Mouse (Mus musculus): ENCODE data around the gene Erbb3.
A peak's percentile ranks its signal among the peaks of the same experiment; 100 is the strongest.

DNA sequence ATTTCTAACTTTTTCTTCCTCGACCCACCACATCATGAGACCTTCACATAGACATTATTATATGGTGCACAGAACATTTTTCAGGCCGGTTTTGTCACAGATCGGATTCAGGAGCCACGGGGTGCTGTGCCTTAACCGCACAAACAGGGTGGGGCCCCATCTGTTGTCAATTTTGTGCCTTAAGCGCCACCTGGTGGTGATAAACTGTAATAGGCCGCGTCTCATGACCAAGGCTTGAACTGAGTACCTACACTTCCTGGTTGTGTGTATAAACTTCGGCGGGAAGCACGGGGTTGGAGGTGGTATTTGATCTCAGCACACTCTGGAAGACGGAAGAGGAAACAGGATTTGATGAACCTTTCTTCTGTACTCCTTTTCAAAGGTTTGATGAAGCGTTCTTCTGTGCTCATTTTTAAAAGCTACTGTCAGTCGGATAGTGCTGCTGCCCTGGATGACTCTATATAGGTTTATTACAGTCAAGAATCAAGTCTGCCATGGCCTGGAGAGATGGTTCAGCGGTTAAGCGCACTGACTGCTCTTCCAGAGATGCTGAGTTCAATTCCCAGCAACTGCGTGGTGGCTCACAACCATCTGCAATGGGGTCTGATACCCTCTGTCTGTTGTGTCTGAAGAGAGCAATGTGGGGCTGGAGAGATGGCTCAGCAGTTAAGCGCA is 53.0 kb downstream of the Erbb3 start:
- peak; percentile 51; the same call in 1 of the 2 replicates for TF ChIP-seq EP300 (IDR thresholded peaks at IDR 0.05; ENCODE audit: low read depth)
- TF ChIP-seq CTCF (IDR thresholded peaks at IDR 0.05; ENCODE audit: low read depth): peak; percentile 97

Data from liver, postnatal 0 days (tissue).